Mouse (Mus musculus): ENCODE measurements at regions not wholly inside any gene's neighbourhood (a gene's known extent, or its start where the extent isn't known, plus 50 kb on each side); places are given as distances from the start of the nearest gene placed in this dataset.

DNA sequence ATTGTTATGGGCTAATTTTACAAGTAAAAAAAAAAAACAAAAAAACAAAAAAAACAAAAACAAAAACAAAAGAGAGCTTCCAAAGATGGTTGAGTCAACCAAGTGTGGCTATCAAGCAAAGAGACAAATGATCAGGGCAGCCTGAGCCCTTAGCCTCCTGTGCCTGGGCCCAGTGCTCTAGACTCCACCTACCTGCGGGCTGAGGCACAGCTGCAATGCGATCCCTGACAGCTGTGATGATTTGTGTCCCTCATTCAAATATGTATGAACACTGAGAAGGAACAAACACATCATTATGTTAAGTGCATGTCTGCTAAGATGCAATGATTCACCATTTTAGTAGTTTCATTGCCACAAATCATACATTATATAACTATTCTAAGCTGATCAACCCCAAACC lies 199.0 kb upstream of the Thbs1 start:
- Histone ChIP-seq H3K9ac (replicated peaks) (no peak overlapping the region), H3K4me2 (replicated peaks) (no peak overlapping the region), H3K9me3 (no peaks in the 10 kb centered on the region), H3K27ac (no peak overlapping the region), H3K27me3 (no peaks in the 10 kb centered on the region), H3K36me3 (no peaks in the 10 kb centered on the region), H3K4me1 (replicated peaks) (no peaks in the 10 kb centered on the region), H3K4me3 (replicated peaks) (no peak overlapping the region)
- 82% methylated on average over 2 of the region's 2 CpGs for WGBS
- ATAC-seq: no peak

- H3K4me1 ChIP-seq (replicated peaks): no peaks in the 10 kb centered on the region
- H3K36me3 ChIP-seq: no peaks in the 10 kb centered on the region
- no peak overlapping the region for H3K4me3 ChIP-seq (replicated peaks)
- no peaks in the 10 kb centered on the region for H3K9me3 ChIP-seq
- WGBS: 90% methylated on average over 4 of the region's 4 CpGs
- no peak overlapping the region for H3K4me2 ChIP-seq (replicated peaks)
- ATAC-seq: no peak
- no peaks in the 10 kb centered on the region for H3K27me3 ChIP-seq
- H3K9ac ChIP-seq (replicated peaks): no peak overlapping the region
- no peak overlapping the region for H3K27ac ChIP-seq
These were observed 197.8 kb upstream of the Thbs1 start for GRCm38 (mm10) chr2:117913846-117914245.

DNA sequence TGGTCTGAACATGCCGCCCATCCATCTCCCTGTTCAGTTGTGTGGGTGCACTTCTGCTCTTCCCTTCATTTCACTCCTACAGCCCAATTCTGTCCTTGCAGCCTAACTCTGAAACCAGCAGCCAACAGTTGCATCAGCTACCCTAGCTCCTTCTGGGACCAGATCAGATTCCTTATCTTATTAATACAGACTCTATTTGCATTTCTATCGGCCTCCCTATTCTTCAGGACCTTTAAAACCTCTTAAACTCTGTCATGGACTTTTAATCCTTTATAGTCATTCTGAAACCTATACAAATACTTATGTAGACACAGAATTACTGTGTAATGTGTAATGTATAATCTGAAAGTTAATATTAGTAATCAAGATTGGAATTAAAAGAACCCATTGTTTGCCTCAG lies 195.9 kb upstream of the Thbs1 start:
- H3K36me3 ChIP-seq: no peaks in the 10 kb centered on the region
- H3K27ac ChIP-seq: no peak overlapping the region
- no peak overlapping the region for H3K9ac ChIP-seq (replicated peaks)
- ATAC-seq: no peak
- 80% methylated on average over 2 of the region's 2 CpGs for WGBS
- no peaks in the 10 kb centered on the region for H3K9me3 ChIP-seq
- no peaks in the 10 kb centered on the region for H3K27me3 ChIP-seq
- no peak overlapping the region for H3K4me2 ChIP-seq (replicated peaks)
- H3K4me1 ChIP-seq (replicated peaks): no peaks in the 10 kb centered on the region
- H3K4me3 ChIP-seq (replicated peaks): no peak overlapping the region

DNA sequence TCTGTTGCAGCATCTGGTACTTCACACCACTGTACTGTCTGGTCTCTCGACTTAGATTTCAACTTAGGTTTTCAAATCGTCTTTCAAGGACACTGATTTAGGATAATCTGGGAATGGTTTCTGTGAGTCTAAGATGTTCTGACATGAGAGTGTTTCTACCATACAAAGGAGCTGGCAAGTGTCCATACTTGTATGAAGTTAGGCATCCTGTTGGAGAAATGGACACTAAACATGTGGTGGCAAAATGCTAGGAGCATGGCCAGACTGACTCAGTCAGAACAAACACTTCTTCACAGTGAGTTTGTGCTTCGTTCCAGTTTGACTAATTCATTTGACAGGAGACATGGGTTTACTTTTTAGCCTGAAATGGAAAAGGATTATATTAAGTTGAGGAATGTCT lies 194.5 kb upstream of the Thbs1 start:
- no peak overlapping the region for H3K4me2 ChIP-seq (replicated peaks)
- no peak overlapping the region for H3K4me3 ChIP-seq (replicated peaks)
- H3K4me1 ChIP-seq (replicated peaks): no peaks in the 10 kb centered on the region
- no peaks in the 10 kb centered on the region for H3K9me3 ChIP-seq
- H3K36me3 ChIP-seq: no peaks in the 10 kb centered on the region
- no peak overlapping the region for H3K9ac ChIP-seq (replicated peaks)
- 74% methylated on average over 3 of the region's 3 CpGs for WGBS
- no peaks in the 10 kb centered on the region for H3K27me3 ChIP-seq
- ATAC-seq: no peak
- H3K27ac ChIP-seq: no peak overlapping the region

DNA sequence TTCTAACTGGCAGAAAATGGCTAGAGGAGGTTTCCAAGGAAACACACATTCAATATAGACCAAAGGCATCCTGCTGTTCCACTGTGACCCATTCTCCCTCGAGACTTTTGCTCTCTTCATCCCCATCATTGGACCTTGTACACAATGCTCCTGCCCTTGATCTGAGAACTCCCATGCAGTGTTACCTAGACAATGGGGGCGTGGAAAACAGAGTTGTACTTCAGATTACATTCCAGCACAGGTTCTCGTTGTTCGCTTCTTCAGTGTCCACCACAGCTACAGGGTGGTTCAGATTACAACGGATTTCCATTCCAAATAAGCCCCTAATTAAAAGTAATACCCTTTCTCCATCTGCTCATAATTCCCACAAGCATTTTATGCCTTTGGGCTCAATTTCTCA lies 186.8 kb upstream of the Thbs1 start:
- Histone ChIP-seq H3K9me3 (no peaks in the 10 kb centered on the region), H3K27ac (no peak overlapping the region), H3K27me3 (0 out of 2 replicates have a peak, but pooled peaks cover 3% of the 10 kb centered on the region), H3K4me1 (replicated peaks) (peaks cover 5% of the 10 kb centered on the region; the same call in 1 of the 2 replicates), H3K9ac (replicated peaks) (no peak overlapping the region), H3K4me2 (replicated peaks) (no peak overlapping the region), H3K4me3 (replicated peaks) (no peak overlapping the region), H3K36me3 (no peaks in the 10 kb centered on the region)
- WGBS: 14% methylated on average over 5 of the region's 5 CpGs
- no peak for ATAC-seq

GRCm38 (mm10) chr2:117925412-117925811 lies 186.3 kb upstream of the Thbs1 start:
- peaks cover 5% of the 10 kb centered on the region; the same call in 1 of the 2 replicates for H3K4me1 ChIP-seq (replicated peaks)
- H3K36me3 ChIP-seq: no peaks in the 10 kb centered on the region
- H3K27me3 ChIP-seq: 0 out of 2 replicates have a peak, but pooled peaks cover 3% of the 10 kb centered on the region
- H3K4me3 ChIP-seq (replicated peaks): no peak overlapping the region
- no peaks in the 10 kb centered on the region for H3K9me3 ChIP-seq
- no peak overlapping the region for H3K4me2 ChIP-seq (replicated peaks)
- no peak overlapping the region for H3K9ac ChIP-seq (replicated peaks)
- no peak for ATAC-seq
- H3K27ac ChIP-seq: no peak overlapping the region
- WGBS: 94% methylated on average over 5 of the region's 5 CpGs

GRCm38 (mm10) chr2:117928062-117928461 lies 183.6 kb upstream of the Thbs1 start:
- H3K9me3 ChIP-seq: no peaks in the 10 kb centered on the region
- no peaks in the 10 kb centered on the region for H3K27me3 ChIP-seq
- 51% methylated on average over 6 of the region's 6 CpGs for WGBS
- H3K9ac ChIP-seq (replicated peaks): no peak overlapping the region
- 0 out of 2 replicates have a peak, but pooled peaks have one; percentile 40 for ATAC-seq
- no peaks in the 10 kb centered on the region for H3K36me3 ChIP-seq
- H3K4me3 ChIP-seq (replicated peaks): no peak overlapping the region
- no peak overlapping the region for H3K27ac ChIP-seq
- H3K4me2 ChIP-seq (replicated peaks): no peak overlapping the region
- H3K4me1 ChIP-seq (replicated peaks): peaks cover 5% of the 10 kb centered on the region; the same call in 1 of the 2 replicates

GRCm38 (mm10) chr2:117929586-117929985 lies 182.1 kb upstream of the Thbs1 start:
- no peaks in the 10 kb centered on the region for H3K9me3 ChIP-seq
- WGBS: 100% methylated on average over 1 of the region's 1 CpGs
- ATAC-seq: no peak

DNA sequence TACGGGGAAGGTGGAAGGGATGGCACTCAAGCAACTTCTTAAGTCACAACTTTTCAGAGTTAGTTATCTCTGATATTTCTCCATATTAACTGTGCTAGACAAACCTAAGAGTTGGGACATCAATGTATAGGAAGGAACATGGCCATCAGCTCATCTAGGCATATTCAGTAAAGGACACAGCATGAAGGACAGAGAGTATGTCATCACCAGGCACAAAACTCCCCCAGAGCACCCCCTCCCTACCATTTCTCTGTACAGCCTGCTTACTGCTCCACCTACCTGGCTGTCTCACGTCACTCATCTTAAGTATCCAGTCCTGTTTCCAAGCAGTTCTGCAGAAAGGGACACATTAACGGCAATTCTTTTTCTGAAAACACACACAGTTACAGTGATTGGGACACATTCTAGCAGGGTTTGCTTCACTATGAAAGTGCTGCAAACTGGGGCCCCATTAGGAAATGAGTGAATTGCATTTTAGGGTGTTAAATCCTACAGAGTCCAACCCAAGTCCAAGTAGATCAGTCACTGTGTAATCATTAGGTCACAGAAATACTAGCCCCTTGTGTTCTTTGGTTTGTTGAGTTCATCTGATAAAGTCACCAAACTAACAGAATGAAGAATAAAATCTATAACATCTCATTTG lies 180.7 kb upstream of the Thbs1 start:
- H3K36me3 ChIP-seq: no peaks in the 10 kb centered on the region
- H3K4me2 ChIP-seq (replicated peaks): no peak overlapping the region
- no peaks in the 10 kb centered on the region for H3K4me1 ChIP-seq (replicated peaks)
- H3K27me3 ChIP-seq: no peaks in the 10 kb centered on the region
- H3K27ac ChIP-seq: no peak overlapping the region
- 90% methylated on average over 3 of the region's 3 CpGs for WGBS
- no peaks in the 10 kb centered on the region for H3K9me3 ChIP-seq
- H3K9ac ChIP-seq (replicated peaks): no peak overlapping the region
- no peak for ATAC-seq
- no peak overlapping the region for H3K4me3 ChIP-seq (replicated peaks)

More at GRCm38 (mm10) chr2:117929586-117929985, 182.1 kb upstream of the Thbs1 start:
- H3K36me3 ChIP-seq: no peaks in the 10 kb centered on the region
- H3K27me3 ChIP-seq: no peaks in the 10 kb centered on the region
- no peak overlapping the region for H3K4me3 ChIP-seq (replicated peaks)
- no peak overlapping the region for H3K27ac ChIP-seq
- peaks cover 5% of the 10 kb centered on the region; the same call in 1 of the 2 replicates for H3K4me1 ChIP-seq (replicated peaks)
- no peak overlapping the region for H3K9ac ChIP-seq (replicated peaks)
- H3K4me2 ChIP-seq (replicated peaks): no peak overlapping the region

DNA sequence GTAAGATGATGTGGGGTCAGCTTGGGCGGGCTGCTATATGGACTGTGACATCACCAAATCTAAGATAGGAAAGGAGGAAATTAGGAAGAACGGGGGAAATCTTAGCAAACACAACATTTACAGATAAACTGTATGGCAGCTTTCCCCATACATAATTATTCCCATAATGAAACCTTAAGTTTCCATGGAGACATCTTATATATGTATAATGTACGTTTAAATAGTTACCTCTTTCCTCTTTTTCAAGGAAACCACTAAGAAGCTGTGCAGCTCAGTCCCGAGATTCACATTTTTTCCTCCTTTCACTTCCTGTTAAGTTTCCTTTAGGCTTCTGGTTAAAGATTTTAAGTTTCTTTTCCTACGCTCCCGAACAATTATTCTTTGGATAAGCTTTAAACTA lies 175.1 kb upstream of the Thbs1 start:
- peaks cover 9% of the 10 kb centered on the region for H3K4me1 ChIP-seq (replicated peaks)
- no peak for ATAC-seq
- H3K9me3 ChIP-seq: no peaks in the 10 kb centered on the region
- H3K9ac ChIP-seq (replicated peaks): no peak overlapping the region
- H3K36me3 ChIP-seq: no peaks in the 10 kb centered on the region
- no peaks in the 10 kb centered on the region for H3K27me3 ChIP-seq
- no peak overlapping the region for H3K4me2 ChIP-seq (replicated peaks)
- H3K4me3 ChIP-seq (replicated peaks): no peak overlapping the region
- 86% methylated on average over 6 of the region's 6 CpGs for WGBS
- H3K27ac ChIP-seq: no peak overlapping the region

DNA sequence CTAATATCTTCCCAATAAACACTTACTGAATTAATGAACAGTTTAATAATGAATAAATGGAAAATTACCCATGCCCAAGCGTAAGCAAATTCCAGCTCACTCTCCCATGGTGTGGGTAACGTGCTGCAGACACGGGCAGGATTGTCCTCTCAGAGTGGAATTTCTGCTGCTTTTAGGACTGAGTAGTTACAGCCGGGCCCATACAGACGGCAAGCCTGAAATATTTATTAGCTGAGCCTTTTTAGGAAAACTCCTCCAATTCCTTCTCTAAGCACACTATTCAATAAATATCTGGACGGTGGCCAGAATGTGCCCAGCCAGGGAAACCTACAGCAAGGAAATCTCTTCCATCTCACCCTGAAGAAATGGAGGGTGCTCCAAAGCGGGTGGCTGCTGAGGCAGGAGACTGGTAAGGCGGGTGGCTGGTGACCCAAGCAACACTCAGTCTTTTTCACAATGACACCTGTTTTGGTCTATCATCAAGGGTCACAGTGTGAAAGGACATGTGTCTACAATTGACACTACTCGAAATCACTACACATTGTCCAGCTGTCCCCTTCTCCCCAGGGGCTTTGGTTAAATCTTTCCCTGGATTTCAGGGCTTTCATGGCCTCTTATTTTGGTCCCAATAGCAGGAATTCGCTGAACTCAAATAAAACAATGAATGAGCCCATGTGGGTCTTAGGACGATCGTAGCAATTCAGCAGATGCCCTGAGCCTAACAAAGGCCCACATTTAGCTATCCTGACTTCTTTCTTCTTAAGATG lies 173.2 kb upstream of the Thbs1 start:
- peak; percentile 78 for ATAC-seq
- Histone ChIP-seq H3K36me3 (no peaks in the 10 kb centered on the region), H3K9me3 (no peaks in the 10 kb centered on the region), H3K27me3 (no peaks in the 10 kb centered on the region), H3K4me1 (replicated peaks) (peaks cover 9% of the 10 kb centered on the region), H3K4me3 (replicated peaks) (no peak overlapping the region), H3K27ac (no peak overlapping the region), H3K4me2 (replicated peaks) (no peak overlapping the region), H3K9ac (replicated peaks) (no peak overlapping the region)
- WGBS: 12% methylated on average over 12 of the region's 12 CpGs

GRCm38 (mm10) chr2:117941517-117942096 lies 170.1 kb upstream of the Thbs1 start:
- Histone ChIP-seq H3K27me3 (no peaks in the 10 kb centered on the region), H3K9ac (replicated peaks) (no peak overlapping the region), H3K36me3 (no peaks in the 10 kb centered on the region), H3K27ac (no peak overlapping the region), H3K9me3 (no peaks in the 10 kb centered on the region), H3K4me1 (replicated peaks) (peaks cover 9% of the 10 kb centered on the region), H3K4me3 (replicated peaks) (no peak overlapping the region), H3K4me2 (replicated peaks) (no peak overlapping the region)
- ATAC-seq: no peak
- WGBS: 58% methylated on average over 6 of the region's 6 CpGs

Measured in midbrain, embryonic 13.5 days (tissue).